Mouse (Mus musculus) monocyte, adult 5-6 weeks (primary cell): ENCODE results near the gene Slc1a2. TPM values are rescaled to one million over a fixed set of nuclear protein-coding genes. Genes with fewer than 3 reads are reported as not detected.

Source experiments
- ATAC-seq: fragments of 153-309, 156-312 bp; replicated peaks from 2 replicates; pipeline ENCODE4 v1.8.0; 2017; ENCODE audit warnings: mild to moderate bottlenecking; ENCODE audit not compliant: low TSS enrichment, insufficient number of reproducible peaks, severe bottlenecking, poor library complexity, low FRiP score
- total RNA-seq: library from RNA; stranded (forward); fragments of 200-1000, 200-491, 200-594 nt; gene quantifications from 3 replicates; pipeline ENCODE4 v1.2.3, GENCODE M21; 2017

The Slc1a2 gene
- total RNA-seq, 1 experiment from 2014 or later, result not detected

GRCm38 (mm10) chr2:102792804-102793203 is 134.3 kb downstream of the Slc1a2 start:
- ATAC-seq, result no peak

DNA sequence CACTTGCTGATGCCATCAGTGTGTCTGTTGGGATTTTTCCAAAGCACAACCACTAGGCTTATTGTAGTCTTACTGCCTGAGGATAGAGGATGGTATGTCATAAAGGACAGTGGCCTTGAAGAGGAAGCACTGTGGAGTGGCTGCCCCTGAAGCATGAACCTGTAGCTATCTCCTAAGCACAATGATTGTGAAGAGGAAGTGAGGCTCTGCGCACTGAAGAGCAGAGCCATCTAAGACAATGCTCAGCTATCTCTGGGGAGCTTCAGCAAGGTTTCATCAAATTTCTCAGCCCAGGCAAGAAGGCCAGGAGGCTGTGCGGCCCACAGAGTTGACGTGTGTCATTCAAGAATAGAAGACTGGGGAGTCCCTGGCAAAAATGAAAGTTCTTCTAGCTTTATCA is 136.6 kb downstream of the Slc1a2 start:
- 0 out of 2 replicates have a peak, but pooled peaks have one; percentile 20 for ATAC-seq

DNA sequence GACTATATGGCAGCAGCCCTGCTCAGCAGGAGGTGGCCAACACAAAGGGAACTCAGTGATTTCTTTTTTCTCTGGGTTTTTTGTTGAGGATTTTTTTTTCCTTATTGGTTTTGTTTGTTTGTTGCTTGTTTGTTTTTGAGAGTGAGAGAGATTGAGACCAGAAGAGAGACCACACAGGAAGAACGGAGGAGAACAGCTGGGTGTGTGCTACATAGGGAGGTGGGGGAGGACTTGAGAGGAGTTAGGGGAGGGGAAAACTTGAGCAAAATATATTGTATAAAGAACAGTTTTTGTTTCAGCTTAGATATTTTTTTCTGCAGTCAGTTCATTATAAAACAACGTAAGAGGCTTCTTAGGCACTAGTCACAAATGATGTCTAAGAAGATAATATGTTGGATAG is 139.7 kb downstream of the Slc1a2 start:
- no peak for ATAC-seq

- ATAC-seq, result no peak
Measured at GRCm38 (mm10) chr2:102801899-102802298, 143.4 kb downstream of the Slc1a2 start.

DNA sequence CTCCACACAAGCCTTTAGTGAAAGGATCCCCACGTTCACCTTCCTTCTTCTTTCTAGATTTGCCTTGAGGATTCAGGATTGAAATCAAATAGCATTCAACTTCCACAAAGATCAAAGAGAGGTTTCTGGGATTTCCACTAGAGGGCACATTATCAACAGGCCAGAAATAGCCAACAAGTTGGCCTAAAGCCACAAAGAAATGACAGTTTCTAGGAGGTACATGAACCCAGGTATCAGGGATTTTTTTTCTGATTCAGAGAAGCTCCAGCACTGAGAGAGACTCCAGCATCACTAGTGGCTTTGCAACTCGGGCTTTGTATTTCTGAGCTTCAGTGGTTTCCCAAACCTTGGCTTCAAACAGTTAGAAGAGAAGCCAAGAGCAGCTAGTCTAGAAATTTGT is 145.7 kb downstream of the Slc1a2 start:
- ATAC-seq, result no peak

DNA sequence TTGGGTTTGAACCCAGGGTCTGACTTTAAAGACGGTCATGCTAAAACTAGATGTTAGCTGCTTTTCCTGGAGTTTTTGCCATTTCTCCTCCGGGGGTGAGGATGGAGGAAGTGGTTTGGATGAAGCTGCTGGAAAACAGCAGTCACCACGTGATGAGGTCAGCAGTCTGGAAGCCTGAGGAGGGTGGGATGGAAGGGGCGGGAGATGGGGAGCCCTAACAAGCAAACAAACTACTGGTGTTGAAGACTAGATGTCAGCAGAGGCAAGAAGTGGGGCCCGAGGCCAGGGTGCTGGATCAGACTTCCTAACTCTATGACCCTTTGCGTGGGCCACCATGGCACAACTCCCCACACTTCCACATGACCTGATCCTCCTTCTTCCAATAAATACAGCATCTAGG is 146.8 kb downstream of the Slc1a2 start:
- ATAC-seq, result no peak

GRCm38 (mm10) chr2:102805761-102806496 is 147.5 kb downstream of the Slc1a2 start:
- ATAC-seq, result no peak

GRCm38 (mm10) chr2:102807633-102808032 is 149.2 kb downstream of the Slc1a2 start:
- ATAC-seq, result no peak

- no peak for ATAC-seq
Measured at GRCm38 (mm10) chr2:102809436-102809835, 151.0 kb downstream of the Slc1a2 start.

DNA sequence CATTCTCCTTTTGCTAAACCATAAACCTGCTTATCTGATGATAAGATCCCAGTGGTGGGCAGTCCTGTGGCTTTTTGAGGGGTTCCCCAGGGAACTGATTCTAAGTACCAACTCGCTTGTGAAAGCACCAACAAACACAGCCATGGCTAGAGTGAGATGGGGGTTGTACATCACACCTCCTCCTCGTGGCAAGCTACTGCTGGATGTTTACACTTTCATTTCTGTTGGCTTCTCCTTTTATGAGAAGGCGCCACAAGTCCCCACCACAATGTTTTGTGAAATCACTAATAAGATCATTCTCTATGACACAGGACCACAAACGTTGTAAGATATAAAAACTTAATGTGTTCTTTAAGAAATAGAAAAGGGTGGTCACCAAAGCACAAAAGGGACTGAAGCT is 154.3 kb downstream of the Slc1a2 start:
- 0 out of 2 replicates have a peak, but pooled peaks have one; percentile 44 for ATAC-seq

DNA sequence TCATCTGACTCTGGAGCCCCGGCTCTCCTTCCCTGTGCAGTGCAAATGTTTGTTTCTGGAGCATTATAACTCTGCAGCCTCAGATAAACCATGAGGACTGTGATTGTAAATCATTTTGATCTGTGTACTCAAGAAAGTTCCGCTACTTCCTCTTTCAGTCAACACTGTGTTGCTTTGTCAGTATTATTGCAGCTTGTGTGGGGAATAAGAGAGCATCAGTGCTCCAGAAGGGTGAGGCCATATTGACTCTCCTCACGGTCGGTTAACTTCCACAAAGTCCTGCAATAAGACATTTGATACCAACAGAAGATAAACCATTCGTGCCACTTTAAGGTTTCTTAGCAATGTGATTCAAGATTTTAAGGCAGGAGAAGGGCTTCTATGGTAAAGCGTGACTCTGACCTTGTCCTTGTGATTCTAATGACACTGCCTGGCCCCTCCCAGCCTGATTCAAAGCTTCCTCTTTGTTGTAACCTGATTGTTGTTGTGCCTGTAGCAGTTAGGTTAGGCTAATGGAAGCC is 156.9 kb downstream of the Slc1a2 start:
- ATAC-seq, result peak; percentile 36; the same call in 1 of the 2 replicates

DNA sequence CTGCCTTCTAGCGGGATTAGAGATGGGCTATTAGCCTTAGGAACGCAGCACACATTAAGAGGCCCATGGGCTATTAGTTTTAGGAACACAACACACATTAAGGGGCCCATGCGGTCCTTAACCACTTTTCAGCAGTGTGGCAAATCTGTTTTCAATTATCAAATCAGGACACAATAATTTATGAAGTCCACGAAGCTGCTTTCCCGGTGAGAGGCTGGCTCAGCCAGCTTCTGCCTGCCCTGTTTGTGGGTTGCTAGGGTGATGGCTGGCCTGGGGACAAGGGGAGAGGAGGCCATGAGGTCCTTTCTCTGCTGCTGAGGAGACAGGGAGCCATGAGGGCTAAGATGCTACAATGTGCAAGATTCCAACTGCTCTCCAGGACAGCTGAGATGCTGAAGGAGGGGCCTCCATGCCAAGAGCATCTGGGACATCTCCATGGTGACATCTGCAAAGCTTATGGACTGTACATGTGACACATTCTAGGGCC is 161.8 kb downstream of the Slc1a2 start:
- no peak for ATAC-seq

GRCm38 (mm10) chr2:102820790-102821189 is 162.3 kb downstream of the Slc1a2 start:
- no peak for ATAC-seq

DNA sequence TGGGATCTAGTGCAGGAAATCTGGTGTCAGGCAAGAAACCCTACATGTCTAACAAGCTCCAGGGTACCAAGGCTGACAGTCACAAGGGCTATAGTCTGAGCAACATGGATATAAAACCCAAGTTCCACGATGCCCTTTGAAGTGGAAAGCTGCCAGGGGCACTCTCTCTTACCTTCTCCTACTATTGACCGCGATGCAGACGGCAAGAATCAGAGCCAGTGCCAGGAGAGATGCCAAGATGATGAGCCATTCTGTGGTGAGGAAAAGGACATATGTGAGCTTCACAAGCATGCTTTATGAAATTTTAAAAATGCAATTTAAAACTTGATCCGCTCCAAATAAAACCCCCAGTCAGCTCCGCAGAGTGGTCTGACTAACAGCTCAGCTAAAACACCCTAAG is 163.6 kb downstream of the Slc1a2 start:
- ATAC-seq, result no peak

GRCm38 (mm10) chr2:102825961-102826633 is 167.6 kb downstream of the Slc1a2 start:
- ATAC-seq, result no peak

GRCm38 (mm10) chr2:102827841-102828240 is 169.4 kb downstream of the Slc1a2 start:
- ATAC-seq, result no peak

DNA sequence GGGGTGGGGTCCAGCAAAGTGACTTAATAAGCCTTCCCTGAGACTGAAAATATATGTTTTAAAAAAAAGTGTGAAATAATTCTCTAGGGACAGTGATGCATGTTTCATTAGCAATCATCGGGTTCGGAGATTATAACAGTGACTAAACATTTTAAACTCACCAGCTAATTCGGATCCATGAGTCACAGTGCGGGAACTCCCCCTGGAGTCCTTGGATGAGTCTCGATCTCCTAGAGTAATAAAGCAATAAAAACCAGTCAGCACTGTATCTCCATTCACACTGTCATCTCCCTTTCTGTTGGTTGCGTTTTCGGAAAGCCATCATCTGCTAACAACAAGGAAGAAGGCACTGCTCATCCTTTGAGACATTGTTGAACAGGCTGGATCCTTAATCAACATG is 169.9 kb downstream of the Slc1a2 start:
- ATAC-seq, result no peak

DNA sequence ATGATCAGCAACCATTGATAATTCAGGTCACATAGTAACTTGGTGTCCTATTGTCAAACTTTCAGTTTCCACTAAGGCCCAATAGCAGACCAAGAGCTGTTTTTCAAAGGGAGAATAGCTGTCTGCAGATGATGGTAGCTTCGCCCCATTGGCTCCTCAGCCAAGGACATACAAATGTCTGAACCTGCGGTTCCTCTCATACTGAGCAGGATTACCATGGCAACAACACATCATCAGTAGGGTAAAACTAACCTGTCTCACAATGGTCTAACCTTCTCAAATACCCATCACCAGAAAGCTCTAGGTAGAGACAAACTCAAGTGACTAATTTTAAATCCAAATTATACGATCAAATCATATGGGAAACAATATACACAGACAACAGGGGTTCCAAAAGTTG is 170.7 kb downstream of the Slc1a2 start:
- peak; percentile 85 for ATAC-seq

DNA sequence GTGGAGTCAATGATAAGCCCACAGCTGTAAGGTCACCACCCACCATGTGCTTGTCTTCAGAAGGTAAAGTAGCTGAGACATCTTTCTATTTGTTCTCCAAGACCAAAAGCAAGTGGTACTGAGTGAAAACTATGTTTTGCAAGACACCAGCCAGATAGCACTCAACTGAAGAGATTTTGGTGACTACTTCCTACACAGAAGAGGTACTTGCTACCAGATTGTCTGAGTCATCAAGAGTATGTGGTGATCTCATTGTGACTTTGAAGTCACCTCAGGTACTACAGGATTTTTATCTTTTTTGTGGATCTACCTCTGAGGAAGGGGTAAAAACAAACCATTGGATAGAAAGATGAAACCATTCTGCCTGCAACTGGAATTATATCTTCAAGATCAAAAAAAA is 173.1 kb downstream of the Slc1a2 start:
- ATAC-seq, result no peak

- ATAC-seq, result no peak
Measured at GRCm38 (mm10) chr2:102838179-102838578, 179.7 kb downstream of the Slc1a2 start.
